Mouse (Mus musculus): Measurements from ENCODE around the gene Mocs2.

The Mocs2 gene

DNA sequence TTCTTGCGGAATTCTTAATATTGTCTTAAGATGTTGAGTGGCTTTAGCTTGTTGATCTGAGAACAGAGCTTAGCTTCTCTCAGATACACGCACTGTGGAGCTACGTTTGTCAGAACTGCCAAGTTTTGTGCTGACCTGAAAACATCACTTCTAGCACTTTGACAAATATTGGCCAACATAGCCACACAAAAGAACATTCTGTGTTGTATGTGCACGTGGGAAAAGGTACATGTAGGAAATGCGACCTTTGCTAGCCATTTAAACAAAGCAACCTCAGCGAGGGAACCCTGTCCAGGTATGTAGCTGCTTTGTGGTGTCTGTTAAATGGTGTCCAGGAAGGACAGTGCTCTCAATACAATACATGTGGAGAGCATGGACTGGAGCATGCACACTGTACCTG, 36.0 kb downstream of the Mocs2 start:
- no peak for DNase-seq

DNA sequence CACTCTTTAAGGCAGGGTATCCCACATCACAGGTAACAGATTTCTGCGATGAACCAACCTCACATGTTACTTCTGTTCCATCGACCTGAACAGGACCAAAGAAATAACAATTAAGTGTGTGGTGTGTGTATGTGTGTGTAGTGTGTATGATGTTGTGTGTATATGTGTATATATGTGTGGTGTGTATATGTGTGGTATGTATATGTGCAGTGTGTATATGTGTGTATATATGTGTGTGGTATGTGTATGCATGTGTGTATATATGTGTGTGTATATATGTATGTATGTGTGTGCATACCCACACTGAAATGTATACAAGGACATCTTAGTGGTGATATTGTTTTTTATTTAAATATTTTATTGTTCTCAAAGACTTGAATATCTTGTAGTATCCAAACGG, 36.4 kb downstream of the Mocs2 start:
- no peak for DNase-seq

DNA sequence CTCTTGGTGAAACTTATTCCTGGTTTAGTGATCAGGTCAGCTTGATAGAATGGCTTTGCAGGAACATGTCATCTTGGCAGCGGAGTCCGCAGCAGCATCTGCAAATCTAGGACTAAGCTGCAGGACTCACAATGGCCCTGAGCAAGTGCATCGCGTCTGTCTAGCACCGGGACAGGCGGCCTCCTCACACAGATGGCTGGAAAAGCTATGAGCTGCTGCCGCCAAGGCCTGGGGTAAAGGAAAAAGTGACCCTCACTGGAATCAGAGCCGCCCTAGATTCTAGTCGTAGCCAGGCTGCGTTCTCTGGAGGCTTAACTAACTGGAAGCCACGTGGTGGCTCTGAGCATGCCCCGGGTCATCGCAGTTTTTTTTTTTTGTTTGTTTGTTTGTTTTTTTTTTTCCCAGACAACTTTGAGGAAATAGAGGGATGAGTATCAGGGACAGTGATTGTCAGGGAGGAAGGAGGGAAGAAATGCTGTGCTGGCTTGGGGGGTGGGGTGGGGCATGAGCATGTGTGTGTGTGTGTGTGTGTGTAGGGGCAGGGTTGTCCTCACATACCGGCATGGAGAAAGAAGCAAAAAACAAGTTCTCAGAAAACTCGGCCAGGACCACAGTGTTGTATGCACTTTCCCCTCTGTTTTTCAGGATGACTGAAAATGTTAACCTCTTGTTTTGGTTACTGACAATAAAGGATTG, 37.7 kb downstream of the Mocs2 start:
- DNase-seq, result peak in 1 of 2 experiments; percentile 59

DNA sequence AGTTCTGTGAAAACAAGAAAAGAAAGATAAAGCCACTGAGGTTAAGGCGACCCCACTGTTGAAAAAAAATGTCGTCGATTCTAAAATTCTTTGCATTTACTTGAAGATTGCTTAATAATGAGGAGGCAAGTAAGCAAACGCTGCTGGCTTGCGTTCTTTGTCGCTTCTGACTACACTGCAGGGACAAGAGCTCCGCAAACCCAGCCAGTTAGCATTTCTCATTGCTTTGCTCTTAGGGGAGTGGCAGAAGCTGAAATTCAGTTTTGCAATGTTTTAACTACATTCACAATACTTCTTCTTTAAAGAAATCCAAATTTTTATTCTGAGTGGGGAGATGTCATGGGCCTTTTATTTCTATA, 38.2 kb downstream of the Mocs2 start:
- peak in 1 of 2 experiments; percentile 59 for DNase-seq

DNA sequence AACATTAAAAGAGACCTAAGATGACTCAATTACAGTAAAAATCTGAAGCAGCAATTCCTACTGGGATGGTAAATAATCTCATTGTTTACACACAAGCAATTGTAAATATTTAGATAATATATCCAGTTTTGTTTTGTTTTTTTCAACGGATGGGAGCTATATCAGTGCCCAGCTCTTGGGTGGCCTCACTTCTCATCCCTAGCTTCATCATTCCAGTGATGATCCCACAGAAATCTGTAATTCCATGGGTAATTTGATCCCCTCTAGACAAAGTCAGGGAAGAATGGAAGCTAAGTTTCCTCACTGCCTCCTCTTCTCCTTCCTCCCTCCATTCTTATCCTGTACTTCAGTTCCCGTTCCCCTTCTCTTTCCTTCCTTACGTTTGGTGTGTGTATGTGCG, 39.5 kb downstream of the Mocs2 start:
- no peak for DNase-seq

DNA sequence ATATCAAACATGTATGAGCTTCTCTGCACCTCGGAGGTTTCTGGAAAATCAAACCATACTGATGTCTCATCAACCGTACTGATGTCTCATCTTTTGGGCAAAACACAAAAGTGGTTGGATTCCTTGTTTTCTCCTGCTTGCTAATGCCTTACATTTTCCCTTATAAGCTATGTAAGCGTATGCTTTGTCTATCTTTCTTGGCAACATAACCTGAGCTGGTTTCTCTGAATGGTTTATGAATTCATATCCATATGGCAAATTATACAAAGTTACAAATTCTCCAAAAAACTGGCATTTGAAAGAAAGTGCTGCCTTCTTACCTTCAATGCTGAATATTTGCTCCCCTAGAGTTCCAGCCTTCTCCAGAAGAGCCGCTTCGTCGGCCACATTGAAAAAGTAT, 56.7 kb downstream of the Mocs2 start:
- no peak for DNase-seq

DNA sequence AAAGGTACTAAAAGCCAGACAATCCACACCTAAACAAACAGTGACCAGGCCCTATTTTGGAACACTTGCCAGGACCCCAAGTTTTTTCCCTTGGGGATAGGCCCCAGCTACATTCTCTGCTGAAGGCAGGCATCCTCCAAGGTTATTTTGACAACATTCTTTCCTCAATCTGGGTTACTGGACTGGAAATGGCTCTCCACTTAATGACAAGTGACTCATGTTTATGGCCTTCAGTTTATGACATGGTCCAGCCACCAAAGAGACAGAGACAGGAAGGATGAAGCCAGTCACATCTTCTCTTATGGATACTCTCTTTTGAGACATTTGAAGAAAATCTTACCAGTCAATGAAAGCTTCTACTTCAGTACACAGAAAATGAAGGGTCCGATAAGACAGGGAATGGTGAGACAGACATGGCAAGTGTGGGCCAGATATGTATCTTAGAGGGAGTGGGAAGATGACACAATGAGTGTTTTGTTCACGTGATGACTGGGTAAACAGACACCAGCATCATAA, 58.0 kb downstream of the Mocs2 start:
- no peak for DNase-seq

DNA sequence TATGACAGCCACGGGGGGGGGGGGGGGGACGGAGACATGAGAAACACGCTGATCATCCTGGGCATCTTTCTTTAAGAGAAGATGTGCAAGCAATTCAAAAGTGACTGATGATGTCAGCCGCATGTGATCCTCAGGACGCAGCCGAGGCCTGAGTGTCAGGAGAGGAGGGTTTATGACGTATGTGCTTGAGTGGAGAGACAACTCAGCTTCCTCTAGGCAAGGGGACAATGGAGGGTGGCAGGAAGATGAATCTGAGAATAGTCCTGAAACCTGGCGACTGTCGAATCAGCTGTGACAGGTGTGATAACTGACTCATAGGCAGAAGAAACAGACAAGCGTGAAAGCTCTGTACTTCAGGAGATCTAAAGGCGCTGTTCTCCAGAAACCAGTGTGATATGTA, 60.6 kb downstream of the Mocs2 start:
- no peak for DNase-seq
